Mouse (Mus musculus) layer of hippocampus, adult 8-10 months (tissue): ENCODE results near the gene Birc5. TPM values are rescaled to one million over a fixed set of nuclear protein-coding genes. Genes with fewer than 3 reads are reported as not detected.
"Not testable (repeated sequence)": the region's sequence is repeated elsewhere in the genome, so short reads cannot be mapped to it uniquely, and the experiment has no call there.

ENCODE experiments used
- DNase-seq, 2 experiments: peaks; one replicate each; pipeline ENCODE4 v3.0.0; 2022; ENCODE audit warnings: low spot score in 2 of 2
- total RNA-seq, 4 experiments: library from RNA; stranded (reverse); gene quantifications; 2 replicates each; pipeline ENCODE4 v1.2.4; 2022

Birc5 gene
- total RNA-seq, result 1 to 10 TPM in 2 of 4 experiments, under 1 TPM in 2; 0.12 to 1.6 (median 0.86) TPM

DNA sequence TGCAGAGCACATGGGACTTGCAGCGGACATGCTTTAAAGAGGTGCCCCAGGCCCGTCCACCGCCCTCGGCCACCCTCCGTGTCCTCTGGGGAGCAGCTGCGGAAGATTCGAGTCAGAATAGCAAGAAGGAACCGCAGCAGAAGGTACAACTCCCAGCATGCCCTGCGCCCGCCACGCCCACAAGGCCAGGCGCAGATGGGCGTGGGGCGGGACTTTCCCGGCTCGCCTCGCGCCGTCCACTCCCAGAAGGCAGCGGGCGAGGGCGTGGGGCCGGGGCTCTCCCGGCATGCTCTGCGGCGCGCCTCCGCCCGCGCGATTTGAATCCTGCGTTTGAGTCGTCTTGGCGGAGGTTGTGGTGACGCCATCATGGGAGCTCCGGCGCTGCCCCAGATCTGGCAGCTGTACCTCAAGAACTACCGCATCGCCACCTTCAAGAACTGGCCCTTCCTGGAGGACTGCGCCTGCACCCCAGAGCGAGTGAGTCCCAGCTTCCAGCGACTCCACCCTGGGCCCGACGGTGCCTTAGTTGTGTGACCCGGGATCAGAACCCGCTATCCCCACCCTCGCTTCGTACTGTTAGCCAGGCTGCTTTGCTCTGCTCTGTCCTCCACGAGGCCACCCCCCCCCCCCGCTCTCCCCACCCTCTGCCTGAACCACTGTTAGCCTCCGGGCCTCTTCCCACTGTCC, at the start of gene Birc5:
TSS of gene Birc5 (plus strand) at position 267 of the 687 bp plus-strand sequence.
- DNase-seq, result peak; percentile 88 to 96

DNA sequence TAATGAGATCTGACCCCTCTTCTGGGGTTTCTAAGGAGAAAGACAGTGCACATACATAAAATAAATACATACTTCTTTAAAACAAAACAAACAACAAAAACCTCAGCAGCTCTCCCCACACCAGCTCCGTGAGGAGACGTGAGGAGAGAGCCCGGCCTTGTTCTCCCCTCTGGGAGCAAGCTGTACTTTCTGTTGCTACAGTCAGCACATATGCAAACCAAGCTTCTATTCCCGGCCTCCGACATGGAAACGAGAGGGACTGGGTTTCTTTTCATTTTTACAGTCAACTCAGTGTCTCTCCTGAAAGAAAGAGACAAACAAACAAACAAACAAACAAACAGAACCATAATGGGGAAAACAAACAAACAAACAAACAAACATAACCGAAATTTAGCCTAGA, 49.0 kb upstream of the Birc5 start:
- DNase-seq, result no peak

DNA sequence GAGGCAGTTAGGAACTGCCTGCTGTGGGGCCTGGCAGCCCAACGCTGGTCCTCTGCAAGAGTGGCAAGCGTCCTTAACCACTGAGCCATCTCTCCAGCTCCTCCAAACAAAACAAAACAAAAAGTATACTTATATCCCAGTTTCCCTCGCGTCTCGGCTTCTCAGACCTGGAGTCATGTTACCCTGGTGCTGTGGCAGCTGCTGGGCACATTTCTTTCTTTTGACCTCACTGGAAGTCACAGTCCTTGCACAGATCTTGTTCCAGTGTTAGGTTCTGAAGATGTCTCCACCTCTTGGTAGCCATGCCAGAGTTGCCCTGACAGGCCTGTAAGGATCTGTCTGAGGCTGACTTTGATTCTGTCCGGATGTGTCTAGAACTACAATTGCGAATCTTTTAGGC, 47.4 kb upstream of the Birc5 start:
- DNase-seq, result no peak

DNA sequence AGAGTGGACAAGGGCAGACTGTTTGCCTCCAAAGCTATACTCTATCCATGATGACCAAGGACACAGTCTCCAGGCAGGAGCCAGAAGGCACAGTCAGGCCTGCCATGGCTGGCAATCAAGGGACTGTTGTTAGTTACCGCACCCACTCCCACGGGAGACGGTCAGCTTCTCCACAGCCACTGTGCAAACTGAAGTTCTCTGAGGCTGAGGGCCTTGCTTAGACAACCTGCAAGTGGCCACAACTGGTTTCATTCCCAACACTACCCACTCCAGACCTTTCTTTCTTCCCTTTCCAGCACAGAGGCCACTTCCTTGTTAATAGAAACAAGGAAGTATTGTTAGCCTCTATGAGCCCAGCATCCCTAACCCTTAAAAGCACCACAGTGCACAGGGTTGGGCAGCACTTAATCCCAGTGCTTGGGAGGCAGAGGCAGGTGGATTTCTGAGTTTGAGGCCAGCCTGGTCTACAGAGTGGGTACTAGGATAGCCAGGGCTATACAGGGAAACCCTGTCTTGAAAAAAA, 45.8 kb upstream of the Birc5 start:
- no peak for DNase-seq

DNA sequence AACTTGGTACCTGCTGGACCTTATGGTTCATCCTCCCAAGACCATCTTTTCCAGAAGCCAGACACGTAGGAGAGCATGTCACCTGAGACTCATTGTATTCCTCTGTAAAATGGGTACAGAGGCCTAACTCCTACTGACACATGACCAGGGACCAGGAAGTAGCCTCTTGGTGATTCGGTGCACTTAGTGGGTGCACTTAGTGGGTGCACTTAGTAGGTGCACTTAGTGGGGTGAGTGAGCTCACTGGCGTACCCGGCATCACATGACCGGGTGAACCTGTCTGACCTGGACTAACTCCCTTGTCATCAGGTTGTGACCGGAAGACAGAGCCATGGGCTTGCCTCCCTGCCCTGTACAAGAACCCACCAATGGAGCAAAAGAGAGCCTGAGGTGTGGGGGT, 42.3 kb upstream of the Birc5 start:
- no peak for DNase-seq

DNA sequence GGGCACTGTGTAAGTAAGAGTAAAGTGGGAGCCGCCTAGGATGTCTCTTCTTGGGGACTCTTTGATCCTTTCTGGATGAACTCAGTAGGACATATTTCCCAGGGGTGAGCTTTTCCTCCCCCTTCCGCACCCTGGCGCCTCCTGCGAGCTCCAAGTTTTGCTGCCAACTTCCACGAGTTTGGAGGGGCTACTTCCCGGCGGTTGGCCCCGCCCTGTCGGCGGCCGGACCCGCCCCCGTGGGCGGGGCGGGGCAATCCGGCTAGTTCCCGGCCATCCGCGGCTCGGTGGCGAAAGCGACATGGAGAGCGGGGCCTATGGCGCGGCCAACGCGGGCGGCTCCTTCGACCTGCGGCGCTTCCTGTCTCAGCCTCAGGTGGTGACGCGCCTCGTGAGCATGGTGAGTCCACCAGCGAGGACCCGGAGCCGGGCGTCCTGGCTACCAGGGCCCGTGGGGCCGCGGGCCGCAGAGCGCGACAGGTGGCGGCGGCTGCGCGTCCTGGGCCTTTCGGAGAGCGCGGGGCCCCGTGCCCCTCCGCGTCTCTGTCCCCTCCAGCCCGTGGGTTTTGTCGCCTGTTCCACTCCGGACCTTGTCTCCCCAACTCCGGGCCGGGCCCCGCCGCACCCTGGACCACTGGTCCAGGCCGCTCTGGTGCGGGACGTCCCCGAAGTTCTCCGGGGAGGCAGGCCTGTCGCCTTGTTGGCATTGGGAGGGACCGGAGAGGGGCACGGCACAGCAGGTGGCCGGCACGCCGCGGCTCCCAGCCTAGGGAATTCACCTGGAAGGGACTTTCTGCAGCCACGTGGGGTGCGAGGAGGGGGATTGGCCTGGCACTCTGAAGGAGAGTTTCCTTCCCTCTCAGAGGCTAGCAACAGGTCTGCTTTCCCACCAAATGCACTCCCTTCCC, 39.4 kb upstream of the Birc5 start, which contains the start of the genes Gm20708 and Syngr2:
TSS of gene Gm20708 (plus strand) at position 262 of the 905 bp plus-strand sequence.
TSS of gene Syngr2 (plus strand) at position 262 of the 905 bp plus-strand sequence.
- DNase-seq, result no peak

DNA sequence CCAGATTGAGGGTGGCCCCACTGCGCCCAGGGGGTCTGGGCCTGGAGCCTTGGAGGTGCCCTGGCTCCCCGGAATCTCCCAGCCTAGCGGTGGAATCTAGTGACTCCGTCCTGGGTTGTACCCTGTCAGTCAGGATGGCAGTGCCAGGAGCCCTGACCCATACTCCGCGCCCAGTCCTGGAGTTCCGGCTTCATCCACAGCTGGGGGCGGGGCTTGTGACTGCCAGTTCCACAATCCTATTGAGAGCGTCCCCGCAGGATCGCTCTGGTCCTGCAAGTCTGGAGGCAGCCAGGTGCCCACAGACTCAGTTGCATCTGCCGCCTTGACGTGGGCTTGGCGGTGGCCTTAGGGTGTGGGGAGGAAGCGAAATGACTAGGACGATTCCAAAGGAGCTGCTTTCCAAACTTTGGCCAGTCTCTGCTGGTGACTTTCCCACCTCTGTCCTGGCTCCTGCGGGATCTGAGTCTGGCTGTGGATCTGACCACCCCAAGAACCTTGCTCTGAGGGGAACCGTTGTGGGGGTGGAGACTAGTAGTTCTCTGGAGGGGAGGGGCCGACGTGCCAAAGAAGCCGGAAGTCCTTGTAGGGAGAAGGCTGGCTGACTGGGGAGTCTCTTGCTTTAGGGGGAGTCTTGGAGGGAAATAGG, 38.5 kb upstream of the Birc5 start:
- peak; percentile 60 to 63 for DNase-seq

DNA sequence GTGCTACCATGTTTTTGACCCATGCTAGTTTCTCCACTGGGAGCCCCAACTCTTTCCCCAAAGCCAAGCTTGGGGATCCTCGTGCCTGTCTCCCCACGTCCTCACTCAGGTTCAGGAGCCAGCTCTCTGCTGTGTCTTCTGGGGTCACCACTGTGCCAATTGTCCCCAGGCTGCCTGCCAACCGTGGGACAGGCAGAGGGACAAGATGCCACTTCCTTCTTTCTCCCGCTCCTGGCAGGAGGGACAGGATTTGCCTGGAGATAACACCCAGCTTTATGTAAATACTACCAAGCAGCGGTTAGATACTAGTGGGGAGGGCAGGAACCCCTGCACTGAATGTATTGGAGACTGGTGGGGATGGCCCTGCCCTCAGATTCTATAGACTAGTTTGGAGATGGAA, 35.2 kb upstream of the Birc5 start:
- no peak for DNase-seq

DNA sequence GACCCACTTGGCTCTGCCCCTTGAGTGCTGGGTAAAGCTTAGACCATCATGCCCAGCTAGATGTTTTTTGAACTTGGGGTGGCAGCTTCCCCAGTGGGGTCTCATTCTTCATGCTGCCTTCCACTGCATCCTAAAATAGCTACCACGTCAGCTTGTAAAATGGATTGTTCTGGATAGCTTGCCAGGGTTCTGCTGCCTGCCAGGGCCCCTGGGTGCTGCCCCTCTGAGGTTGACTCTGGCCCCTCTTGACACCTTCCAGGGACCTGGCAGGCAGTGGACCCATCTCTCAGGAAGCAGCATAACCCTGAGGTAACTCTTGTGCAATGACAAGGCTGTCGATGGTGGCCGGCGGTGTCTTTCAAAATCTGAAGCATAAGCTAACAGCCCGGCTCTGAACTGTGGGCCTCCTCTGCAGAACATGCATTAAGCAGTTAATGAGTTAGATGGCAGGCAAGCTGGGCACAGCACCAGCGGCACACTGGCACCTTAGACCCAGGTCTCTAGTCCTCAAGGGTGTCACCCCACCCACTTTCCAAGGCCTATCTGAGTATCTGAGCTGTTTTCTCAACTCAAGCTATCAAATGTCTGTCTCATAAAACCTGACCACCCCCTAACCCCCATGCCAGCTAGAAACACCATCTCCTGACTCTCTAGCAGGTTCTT, 34.2 kb upstream of the Birc5 start:
- no peak for DNase-seq

DNA sequence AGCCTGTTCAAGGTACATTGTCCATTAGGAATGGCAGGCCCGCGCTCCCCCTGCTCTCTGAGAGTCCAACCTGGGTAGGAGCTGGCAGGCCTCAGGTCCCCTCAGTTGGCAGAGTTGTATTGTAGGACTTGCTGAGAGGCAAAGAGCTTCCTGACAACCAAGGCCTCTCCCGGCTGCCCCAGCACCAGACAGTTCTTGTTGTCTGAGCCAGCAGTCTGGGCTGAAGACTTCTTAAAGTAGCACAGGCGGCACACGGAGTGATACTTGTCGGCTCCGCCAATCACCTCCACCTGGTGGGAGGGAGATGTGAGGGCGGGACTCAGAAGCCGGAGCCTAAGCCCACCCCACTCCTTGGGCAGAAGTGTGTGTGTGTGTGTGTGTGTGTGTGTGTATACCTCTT, 33.2 kb upstream of the Birc5 start:
- not testable (repeated sequence) for DNase-seq

DNA sequence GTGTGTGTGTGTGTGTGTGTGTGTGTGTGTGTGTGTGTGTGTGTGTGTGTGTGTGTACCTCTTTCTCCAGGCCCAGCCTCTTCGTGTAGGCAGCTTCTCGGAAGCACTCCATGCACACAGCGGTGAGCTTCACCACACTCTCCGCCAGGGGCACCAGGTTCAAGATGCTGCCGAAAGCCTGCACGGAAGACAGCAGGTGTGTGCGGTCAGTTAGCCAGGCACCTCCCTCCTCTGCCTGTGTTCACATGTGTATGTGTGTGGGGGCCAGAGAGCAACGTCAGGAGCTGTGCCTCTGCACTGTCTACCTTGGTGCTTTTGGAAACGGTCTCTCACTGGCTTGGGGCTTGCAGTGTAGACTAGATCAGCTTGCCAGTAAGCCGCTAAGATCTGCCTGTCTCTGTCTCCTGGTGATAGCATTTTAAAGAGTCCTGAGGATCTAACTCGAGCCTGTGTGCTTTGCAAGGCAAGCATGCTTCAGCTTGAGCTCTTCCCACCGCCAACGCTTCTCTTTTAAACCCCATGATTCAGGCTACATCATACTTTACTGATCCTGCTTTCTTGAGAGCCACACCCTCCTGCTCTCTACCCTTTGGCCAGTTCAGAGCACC, 32.6 kb upstream of the Birc5 start:
- no peak for DNase-seq

DNA sequence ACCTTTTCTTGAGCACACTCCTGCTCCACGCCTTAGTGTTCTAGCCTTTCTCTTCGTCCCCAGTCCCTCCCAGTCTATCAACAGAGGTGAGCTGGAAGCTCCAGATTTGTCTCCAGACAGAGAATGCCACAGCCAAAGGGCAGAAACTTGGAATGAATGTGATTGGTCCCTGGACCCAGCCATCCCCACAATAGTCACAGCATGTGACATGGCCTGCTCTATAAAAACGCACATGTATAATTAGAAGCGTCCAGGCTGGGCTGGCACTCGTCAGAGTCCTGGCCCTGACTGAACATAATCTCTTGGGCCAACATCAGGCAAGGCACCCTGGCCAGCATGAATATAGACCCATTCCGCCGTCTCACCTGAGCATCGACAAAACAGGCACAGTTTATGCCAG, 30.0 kb upstream of the Birc5 start:
- DNase-seq, result no peak

DNA sequence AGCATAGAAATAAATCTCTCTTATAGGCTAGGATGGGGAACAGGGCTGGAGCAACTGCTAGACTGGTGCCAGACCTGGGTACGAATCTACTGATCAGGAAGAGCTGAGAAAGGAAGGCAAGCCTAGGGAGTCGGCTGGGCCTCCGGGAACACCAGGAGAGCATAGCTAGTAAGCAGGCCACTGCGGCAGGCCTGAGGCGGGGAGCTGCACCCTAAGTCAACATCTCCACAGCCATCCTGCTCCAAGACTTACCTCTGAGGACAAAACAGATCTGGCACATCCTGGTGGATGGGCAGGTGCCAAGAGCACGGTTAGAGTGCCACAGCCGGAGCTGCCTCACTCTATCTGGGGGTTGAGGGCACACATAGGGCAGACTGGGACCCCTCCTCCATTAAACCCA, 28.9 kb upstream of the Birc5 start:
- DNase-seq, result no peak

DNA sequence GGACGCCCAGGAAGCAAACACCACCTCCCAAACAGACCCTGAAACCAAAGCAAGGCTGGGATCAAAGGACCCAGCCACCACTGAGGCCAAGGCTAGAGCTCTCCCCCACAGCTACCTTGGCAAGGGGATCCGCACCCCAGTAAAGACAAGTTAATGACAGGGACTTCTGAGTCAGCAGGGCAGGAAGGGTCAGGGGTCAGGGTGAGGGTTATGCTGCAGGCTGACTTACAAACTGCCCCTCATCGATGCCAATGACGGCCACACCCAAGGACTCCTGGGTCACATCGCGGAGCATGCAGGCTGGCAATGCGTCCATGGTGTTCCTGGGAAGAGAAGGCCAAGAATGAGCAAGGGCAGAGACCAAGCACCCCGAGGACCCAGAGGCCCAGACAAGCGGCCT, 27.2 kb upstream of the Birc5 start:
- no peak for DNase-seq

DNA sequence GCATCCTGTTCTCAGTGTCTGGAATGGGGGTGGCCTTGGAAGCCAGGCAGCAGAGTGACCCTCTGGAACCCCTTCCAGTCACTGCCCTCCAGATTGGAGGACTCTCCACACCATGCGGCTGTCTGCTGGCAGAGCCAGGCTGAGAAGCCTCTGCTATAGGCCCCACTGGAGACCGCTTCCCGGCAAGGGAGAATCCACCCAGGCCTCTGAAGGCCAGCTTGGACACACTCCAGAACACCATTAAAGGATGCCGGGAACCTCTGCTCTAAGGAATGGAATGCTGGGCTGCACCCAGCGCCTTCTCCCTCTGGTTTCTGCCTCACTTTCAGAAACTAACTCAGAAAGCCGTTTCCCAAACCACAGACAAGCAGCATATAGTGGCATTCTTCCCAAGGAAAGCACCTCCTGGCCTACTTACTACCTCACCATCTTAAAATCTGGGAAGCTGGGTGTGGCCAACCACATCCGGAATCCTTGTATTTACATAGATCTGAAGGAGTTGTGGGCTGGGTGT, 26.3 kb upstream of the Birc5 start:
- DNase-seq, result no peak

DNA sequence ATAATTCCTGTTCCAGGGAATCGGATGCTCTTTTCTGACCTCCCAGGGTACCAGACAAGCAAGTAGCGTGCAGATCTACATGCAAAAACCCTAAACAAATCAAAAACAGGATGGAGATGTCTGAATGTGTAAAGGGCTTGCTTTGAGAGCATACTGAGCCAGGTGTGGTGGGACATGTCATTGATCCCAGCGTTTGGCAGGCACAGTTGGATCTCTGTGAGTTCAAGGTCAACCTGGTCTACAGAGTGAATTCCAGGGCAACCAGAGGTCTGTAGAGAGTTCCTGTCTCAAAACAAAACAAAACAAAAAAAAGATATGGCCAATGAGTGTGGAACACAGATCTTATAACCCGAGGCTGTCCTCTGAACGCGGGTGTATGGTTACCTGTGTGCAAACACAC, 25.6 kb upstream of the Birc5 start:
- DNase-seq, result no peak

DNA sequence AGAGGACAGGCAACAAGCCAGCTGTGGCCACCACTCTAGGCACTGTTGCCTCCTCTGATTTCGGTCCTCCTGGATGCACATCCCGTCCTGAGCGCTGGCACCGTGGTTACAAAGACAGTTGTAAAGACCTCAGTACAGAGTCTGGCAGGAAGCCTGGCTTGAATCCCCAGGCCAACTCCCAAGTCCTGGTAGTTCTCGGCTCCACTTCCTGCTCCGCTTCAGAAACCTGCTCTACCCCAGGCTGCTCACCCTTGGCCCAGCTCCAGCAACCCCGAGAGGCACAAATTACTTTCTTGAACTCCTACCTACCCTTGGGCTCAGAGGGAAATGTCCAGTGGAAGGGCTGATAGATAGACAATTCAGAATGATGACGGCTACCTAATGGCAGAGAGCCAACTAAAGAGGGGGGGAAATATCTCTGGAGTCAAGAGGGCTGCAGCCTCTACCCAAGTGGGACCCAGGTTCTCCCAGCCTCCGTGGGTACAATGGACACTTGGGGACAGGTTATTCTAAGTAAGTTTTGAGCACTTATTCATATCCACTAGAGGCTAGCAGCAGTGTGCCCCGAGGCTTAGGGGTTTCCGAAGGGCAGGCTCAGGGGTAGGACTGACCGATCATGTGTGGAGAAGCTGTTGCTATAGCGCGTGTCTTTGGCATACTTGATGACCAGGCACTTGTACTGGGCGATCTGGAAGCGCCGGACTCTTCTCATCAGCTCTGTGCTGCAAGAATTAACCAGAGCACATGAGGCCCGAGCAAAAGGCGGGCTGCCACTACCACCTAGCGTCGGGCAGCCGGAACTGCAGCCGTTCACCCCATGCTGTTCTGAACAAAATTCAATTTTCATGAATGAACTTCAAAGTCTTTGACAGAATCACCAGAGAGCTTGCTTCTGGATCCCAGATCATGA, 24.7 kb upstream of the Birc5 start:
- DNase-seq, result peak; percentile 61 to 85

DNA sequence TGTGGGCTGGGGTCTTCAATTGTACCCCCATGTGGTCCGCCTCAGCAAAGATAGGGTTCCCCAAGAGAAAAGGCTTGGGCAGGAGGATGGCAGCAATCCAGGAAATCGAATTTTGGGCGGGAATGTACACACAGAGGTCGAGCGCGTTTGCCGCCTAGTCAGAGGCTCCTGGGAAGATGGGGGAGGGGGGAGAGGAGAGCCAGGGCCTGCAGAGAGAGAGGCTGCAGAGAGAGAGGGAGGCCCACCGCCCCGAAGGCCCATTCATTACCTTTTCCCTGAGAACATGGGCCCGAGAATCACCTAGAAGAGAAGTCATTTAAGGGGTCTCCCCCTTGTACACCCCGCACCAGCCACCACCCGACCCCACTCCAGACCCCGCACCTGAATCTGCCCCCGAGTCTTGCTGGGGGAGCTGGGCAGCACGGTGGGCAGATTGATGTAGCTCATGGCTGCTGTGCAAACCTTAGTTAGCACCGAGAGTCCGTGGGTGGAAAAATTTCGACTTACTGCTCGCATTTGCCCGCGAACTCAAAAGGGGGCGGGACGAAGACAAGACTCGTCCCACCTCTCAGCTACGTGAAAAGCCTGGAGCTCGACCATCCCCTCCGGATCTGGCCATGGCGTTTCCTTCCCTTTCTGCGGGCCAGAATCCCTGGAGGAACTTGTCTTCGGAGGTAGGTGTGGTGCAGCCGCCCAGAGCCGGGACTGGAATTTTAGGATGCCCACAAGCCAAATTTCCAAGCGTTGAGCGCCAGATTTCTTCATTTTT, 23.5 kb upstream of the Birc5 start, which contains the start of the genes Afmid and Tk1:
TSS of gene Afmid (plus strand) at position 592 of the 769 bp plus-strand sequence.
TSS of gene Tk1 (minus strand) at position 760 of the 769 bp plus-strand sequence.
- DNase-seq, result no peak

DNA sequence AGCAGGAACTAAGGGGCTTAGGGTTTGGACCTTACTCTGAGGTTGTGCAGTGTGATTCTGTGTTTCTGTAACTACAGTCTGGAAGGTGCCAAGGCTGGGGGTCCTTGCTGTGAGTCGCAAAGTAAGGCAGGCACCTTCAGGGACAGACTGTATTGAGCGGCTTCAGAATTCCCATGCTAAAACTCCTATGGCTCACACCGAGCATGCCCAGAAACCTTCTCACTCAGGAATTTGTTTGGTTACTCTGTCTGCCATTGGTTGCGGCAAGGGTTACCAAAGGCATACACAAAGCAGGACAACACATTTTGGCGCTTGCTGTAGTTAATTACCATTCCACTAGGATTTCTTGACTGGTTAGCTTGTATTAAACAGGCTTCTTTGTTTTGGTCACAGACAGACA, 22.9 kb upstream of the Birc5 start:
- DNase-seq, result no peak
